ENCODE assay signal across 11 mouse cellular contexts in the genomic region with DNA sequence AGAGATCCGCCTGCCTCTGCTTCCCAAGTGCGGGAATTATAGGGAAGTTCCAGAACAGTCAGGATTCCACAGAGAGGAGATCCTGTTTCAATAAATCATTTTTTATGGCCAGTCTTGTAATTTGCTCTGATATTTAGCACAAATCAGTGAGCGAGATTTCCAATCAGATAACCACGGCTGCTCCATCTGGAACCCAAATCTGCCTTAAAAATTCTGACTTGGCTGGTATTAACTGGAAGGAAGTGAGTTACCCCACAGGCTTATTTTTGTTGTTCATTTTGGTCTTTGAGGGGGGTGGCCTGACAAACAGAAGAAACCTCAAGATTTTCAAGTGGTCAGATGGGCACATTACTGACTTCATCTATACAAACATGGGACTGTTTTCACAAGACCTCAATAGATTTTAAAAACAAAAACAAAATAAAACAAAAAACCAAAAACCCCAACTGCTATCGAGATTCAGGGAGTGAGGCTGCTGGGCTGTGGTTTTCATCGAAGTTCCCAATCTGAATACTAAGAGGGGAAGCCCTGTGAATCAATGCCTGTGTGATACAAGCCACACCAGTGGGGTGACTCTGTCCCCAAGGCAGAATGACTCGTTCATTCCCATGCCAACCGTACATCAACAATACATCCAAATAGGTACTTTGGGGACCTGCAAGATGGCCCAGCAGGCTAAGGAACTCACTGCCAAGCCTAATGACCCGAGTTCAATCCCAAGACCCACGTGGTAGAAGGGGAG. TPM values are rescaled to one million over a fixed set of nuclear protein-coding genes. Genes with fewer than 3 reads are reported as not detected.
DNase-seq lines count a peak whose midpoint lies in the region; ATAC-seq and TF ChIP-seq lines count a peak whose summit lies in the region.
"Had no signal": no experiment of that assay in that cellular context is flagged by ENCODE, and none has a peak within 500 bp of the region (broad histone marks: within the 10 kb centered on the region; RNA-seq: fewer than 3 reads in every experiment).

No protein-coding gene starts in this region.

- TF ChIP-seq CTCF in left cerebral cortex, adult 2 months (IDR thresholded peaks at IDR 0.05) = no peak; the same call in 1 of the 2 replicates

- peak overlapping the region; percentile 63; the same call in 1 of the 2 replicates for H3K27ac ChIP-seq in forebrain, embryonic 15.5 days (replicated peaks)
- no peak overlapping the region for H3K27ac ChIP-seq in forebrain, embryonic 12.5 days
- H3K27ac ChIP-seq in left cerebral cortex, adult 2 months = peak overlapping the region; percentile 42; the same call in 1 of the 2 replicates
- peak overlapping the region; percentile 4; the same call in 1 of the 2 replicates for H3K27ac ChIP-seq in brown adipose tissue, adult 24 weeks (replicated peaks; ENCODE audit: low read depth, low read length)
- H3K27ac ChIP-seq in neural tube, embryonic 15.5 days (replicated peaks) = peak overlapping the region; percentile 79
- no peak overlapping the region for H3K27ac ChIP-seq in kidney, embryonic 14.5 days (ENCODE audit: low read depth, low read length)
- H3K27ac ChIP-seq: kidney, embryonic 15.5 days; liver, embryonic 13.5 days had no signal

- H3K4me3 ChIP-seq in forebrain, embryonic 15.5 days = no peak overlapping the region
- H3K4me3 ChIP-seq in forebrain, embryonic 12.5 days (replicated peaks) = no peak overlapping the region
- no peak overlapping the region for H3K4me3 ChIP-seq in left cerebral cortex, adult 2 months
- H3K4me3 ChIP-seq in brown adipose tissue, adult 24 weeks (ENCODE audit: insufficient read depth, low read depth, low read length) = no peak overlapping the region
- H3K4me3 ChIP-seq in neural tube, embryonic 15.5 days (replicated peaks) = no peak overlapping the region
- H3K4me3 ChIP-seq in kidney, embryonic 14.5 days (ENCODE audit: low read length) = no peak overlapping the region
- H3K4me3 ChIP-seq: kidney, embryonic 15.5 days; liver, embryonic 13.5 days had no signal

- ATAC-seq in forebrain, embryonic 15.5 days (replicated peaks) = no peak
- no peak for ATAC-seq in forebrain, embryonic 12.5 days (ENCODE audit: low FRiP score)
- ATAC-seq in neural tube, embryonic 15.5 days (ENCODE audit: low FRiP score) = peak; percentile 64
- no peak for ATAC-seq in kidney, embryonic 14.5 days (ENCODE audit: low FRiP score, low TSS enrichment)

- no peaks in the 10 kb centered on the region for H3K27me3 ChIP-seq in forebrain, embryonic 15.5 days
- no peaks in the 10 kb centered on the region for H3K27me3 ChIP-seq in forebrain, embryonic 12.5 days
- H3K27me3 ChIP-seq in neural tube, embryonic 15.5 days (replicated peaks) = no peaks in the 10 kb centered on the region
- no peaks in the 10 kb centered on the region for H3K27me3 ChIP-seq in kidney, embryonic 14.5 days (ENCODE audit: control insufficient read depth, insufficient read depth, low read length)
- H3K27me3 ChIP-seq: kidney, embryonic 15.5 days; liver, embryonic 13.5 days had no signal

- WGBS in forebrain, embryonic 15.5 days = 81% methylated on average over 10 of the region's 10 CpGs
- whole genome bisulfite sequencing in forebrain, embryonic 12.5 days = 91% methylated on average over 10 of the region's 10 CpGs
- WGBS in neural tube, embryonic 15.5 days = 78% methylated on average over 10 of the region's 10 CpGs
- 88% methylated on average over 10 of the region's 10 CpGs for whole genome bisulfite sequencing in kidney, embryonic 14.5 days

- H3K4me2 ChIP-seq in forebrain, embryonic 15.5 days (replicated peaks) = no peak overlapping the region
- no peak overlapping the region for H3K4me2 ChIP-seq in forebrain, embryonic 12.5 days
- H3K4me2 ChIP-seq in neural tube, embryonic 15.5 days = no peak overlapping the region
- H3K4me2 ChIP-seq in kidney, embryonic 14.5 days (replicated peaks; ENCODE audit: low read depth, low read length) = no peak overlapping the region
- H3K4me2 ChIP-seq: kidney, embryonic 15.5 days; liver, embryonic 13.5 days had no signal

- H3K9me3 ChIP-seq in forebrain, embryonic 15.5 days = no peaks in the 10 kb centered on the region
- H3K9me3 ChIP-seq in forebrain, embryonic 12.5 days = no peaks in the 10 kb centered on the region
- H3K9me3 ChIP-seq in neural tube, embryonic 15.5 days (replicated peaks) = no peaks in the 10 kb centered on the region
- no peaks in the 10 kb centered on the region for H3K9me3 ChIP-seq in kidney, embryonic 14.5 days (ENCODE audit: control insufficient read depth, low read length)
- H3K9me3 ChIP-seq: kidney, embryonic 15.5 days; liver, embryonic 13.5 days had no signal

- H3K4me1 ChIP-seq in forebrain, embryonic 15.5 days = peaks cover 8% of the 10 kb centered on the region; the same call in 1 of the 2 replicates
- 0 out of 2 replicates have a peak, but pooled peaks cover 12% of the 10 kb centered on the region for H3K4me1 ChIP-seq in forebrain, embryonic 12.5 days
- peaks cover 16% of the 10 kb centered on the region for H3K4me1 ChIP-seq in brown adipose tissue, adult 24 weeks (ENCODE audit: control insufficient read depth, insufficient read depth, insufficient read length, low read length)
- H3K4me1 ChIP-seq in neural tube, embryonic 15.5 days = peaks cover 23% of the 10 kb centered on the region
- H3K4me1 ChIP-seq in kidney, embryonic 14.5 days (ENCODE audit: control insufficient read depth, insufficient read depth, low read length) = peaks cover 16% of the 10 kb centered on the region

- intact Hi-C loops in left cerebral cortex, adult 2 months (cut with DNase I) = no loop called here
- intact Hi-C loops in left cerebral cortex, postnatal 4 days (cut with DNase I) = no loop called here

- no peaks in the 10 kb centered on the region for H3K36me3 ChIP-seq in forebrain, embryonic 15.5 days
- H3K36me3 ChIP-seq in forebrain, embryonic 12.5 days (replicated peaks) = no peaks in the 10 kb centered on the region
- H3K36me3 ChIP-seq in neural tube, embryonic 15.5 days = no peaks in the 10 kb centered on the region
- H3K36me3 ChIP-seq in kidney, embryonic 14.5 days (ENCODE audit: control insufficient read depth, insufficient read depth, low read length) = no peaks in the 10 kb centered on the region
- H3K36me3 ChIP-seq: kidney, embryonic 15.5 days; liver, embryonic 13.5 days had no signal

- no peak overlapping the region for H3K9ac ChIP-seq in forebrain, embryonic 15.5 days (replicated peaks)
- no peak overlapping the region for H3K9ac ChIP-seq in forebrain, embryonic 12.5 days
- H3K9ac ChIP-seq in neural tube, embryonic 15.5 days (replicated peaks) = no peak overlapping the region
- no peak overlapping the region for H3K9ac ChIP-seq in kidney, embryonic 14.5 days (ENCODE audit: low read depth, low read length)
- H3K9ac ChIP-seq: kidney, embryonic 15.5 days; liver, embryonic 13.5 days had no signal

- DNase-seq in left cerebral cortex, adult 2 months (ENCODE audit: extremely low spot score in 1 of 2, low spot score in 2 of 2) = no peak
- DNase-seq in left cerebral cortex, postnatal 4 days = no peak
- no peak for DNase-seq in frontal cortex, adult 2 months (ENCODE audit: extremely low spot score in 1 of 2, low spot score in 1 of 2)
- DNase-seq: liver, embryonic 13.5 days; thymus, adult 18-20 months had no signal

RNA-seq across cellular contexts. Expression of gene Fnbp1, which starts 23.0 kb away (rescaled TPM):
- polyA plus RNA-seq in forebrain, embryonic 15.5 days (2015; fragmentation: Nextera tagmentation; extraction: Ambion mirVana) = 16.5 and 19.4 TPM in 2 replicates
- polyA plus RNA-seq in forebrain, embryonic 12.5 days (2016; fragmentation: Nextera tagmentation; extraction: Ambion mirVana) = 16.3 and 18.9 TPM in 2 replicates
- 100 to 1,000 TPM in 1 of 2 experiments, 10 to 100 TPM in 1; 85.8 to 101 TPM for total RNA-seq in left cerebral cortex, adult 2 months (2021)
- 10 to 100 TPM; 75.3 to 77.3 TPM for total RNA-seq in left cerebral cortex, postnatal 4 days (2021)
- 25.7 and 38.1 TPM in 2 replicates for polyA plus RNA-seq in brown adipose tissue, adult 24 weeks (2012; ENCODE audit: insufficient read depth, insufficient read length, missing spikeins)
- polyA plus RNA-seq in neural tube, embryonic 15.5 days (2015; fragmentation: Nextera tagmentation; extraction: Ambion mirVana) = 34.1 and 36.6 TPM in 2 replicates
- polyA plus RNA-seq in kidney, embryonic 14.5 days (2014; fragmentation: Nextera tagmentation; extraction: Ambion mirVana) = 12.2 and 24.1 TPM in 2 replicates
- 95.9 and 101 TPM in 2 replicates for polyA plus RNA-seq in frontal cortex, adult 2 months (2012; rRNA removed)

RNA-seq across cellular contexts. Expression of gene Gpr107, which starts 33.3 kb away (rescaled TPM):
- polyA plus RNA-seq in forebrain, embryonic 15.5 days (2015; fragmentation: Nextera tagmentation; extraction: Ambion mirVana) = 36.7 and 37.3 TPM in 2 replicates
- 38.8 and 41.4 TPM in 2 replicates for polyA plus RNA-seq in forebrain, embryonic 12.5 days (2016; fragmentation: Nextera tagmentation; extraction: Ambion mirVana)
- 10 to 100 TPM; 45.2 to 51.5 TPM for total RNA-seq in left cerebral cortex, adult 2 months (2021)
- 10 to 100 TPM; 59.0 to 59.8 TPM for total RNA-seq in left cerebral cortex, postnatal 4 days (2021)
- polyA plus RNA-seq in brown adipose tissue, adult 24 weeks (2012; ENCODE audit: insufficient read depth, insufficient read length, missing spikeins) = 11.9 and 24.7 TPM in 2 replicates
- 33.7 and 36.3 TPM in 2 replicates for polyA plus RNA-seq in neural tube, embryonic 15.5 days (2015; fragmentation: Nextera tagmentation; extraction: Ambion mirVana)
- 26.6 and 27.5 TPM in 2 replicates for polyA plus RNA-seq in kidney, embryonic 14.5 days (2014; fragmentation: Nextera tagmentation; extraction: Ambion mirVana)
- 28.0 and 30.4 TPM in 2 replicates for polyA plus RNA-seq in frontal cortex, adult 2 months (2012; rRNA removed)

Comparison
In these comparisons a context has a peak if more than half of its experiments do, and no peak if none do; other contexts are left out.
1. H3K27ac ChIP-seq: peak in forebrain, embryonic 15.5 days (single experiment), left cerebral cortex, adult 2 months (single experiment), brown adipose tissue, adult 24 weeks (single experiment) and neural tube, embryonic 15.5 days (single experiment); none in forebrain, embryonic 12.5 days (single experiment) and kidney, embryonic 14.5 days (single experiment).